Mouse (Mus musculus): ENCODE measurements around the gene Fgb. TPM values are rescaled to one million over a fixed set of nuclear protein-coding genes. Genes with fewer than 3 reads are reported as not detected.

Fgb gene
- polyA plus RNA-seq, 1 experiment = 0.15 TPM

DNA sequence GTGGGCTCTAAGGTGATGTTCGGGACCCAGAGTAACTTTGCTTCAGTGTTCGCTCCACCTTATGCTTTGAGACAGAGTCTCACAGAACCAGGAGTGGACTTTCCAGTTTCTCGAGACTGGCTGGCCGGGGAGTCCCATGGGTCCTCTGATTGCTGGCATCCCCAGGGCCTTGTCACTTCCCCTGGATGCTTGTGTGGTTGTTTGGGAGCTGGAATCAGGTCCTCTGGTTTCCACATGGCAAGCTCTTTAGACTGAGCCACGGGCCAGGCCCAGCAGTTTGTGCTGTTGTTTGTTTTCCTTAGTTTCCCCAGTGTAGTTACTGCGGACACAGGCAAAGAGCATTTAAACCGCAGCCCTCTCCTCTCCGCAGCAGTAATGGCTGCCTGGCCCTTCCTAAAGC, 15.9 kb downstream of the Fgb start:
- Histone ChIP-seq H3K4me1 (replicated peaks; ENCODE audit: control insufficient read depth, insufficient read depth, low read length) (no peaks in the 10 kb centered on the region), H3K4me3 (ENCODE audit: control insufficient read depth, insufficient read depth, low read length) (no peak overlapping the region), H3K36me3 (ENCODE audit: control insufficient read depth, insufficient read depth, low read length) (no peaks in the 10 kb centered on the region), H3K27me3 (ENCODE audit: control insufficient read depth, insufficient read depth, low read length) (no peaks in the 10 kb centered on the region), H3K27ac (ENCODE audit: control insufficient read depth, insufficient read depth, low read length) (no peak overlapping the region)
- TF ChIP-seq POLR2A (IDR thresholded peaks at IDR 0.05; ENCODE audit: control insufficient read depth, extremely low read depth, insufficient read depth, low read length, poor library complexity) (no peak), CTCF (IDR thresholded peaks at IDR 0.05; ENCODE audit: borderline replicate concordance, control insufficient read depth, extremely low read depth, insufficient read depth, low read length, poor library complexity) (no peak)
- DNase-seq = no peak
- 87% methylated on average over 8 of the region's 8 CpGs for WGBS

DNA sequence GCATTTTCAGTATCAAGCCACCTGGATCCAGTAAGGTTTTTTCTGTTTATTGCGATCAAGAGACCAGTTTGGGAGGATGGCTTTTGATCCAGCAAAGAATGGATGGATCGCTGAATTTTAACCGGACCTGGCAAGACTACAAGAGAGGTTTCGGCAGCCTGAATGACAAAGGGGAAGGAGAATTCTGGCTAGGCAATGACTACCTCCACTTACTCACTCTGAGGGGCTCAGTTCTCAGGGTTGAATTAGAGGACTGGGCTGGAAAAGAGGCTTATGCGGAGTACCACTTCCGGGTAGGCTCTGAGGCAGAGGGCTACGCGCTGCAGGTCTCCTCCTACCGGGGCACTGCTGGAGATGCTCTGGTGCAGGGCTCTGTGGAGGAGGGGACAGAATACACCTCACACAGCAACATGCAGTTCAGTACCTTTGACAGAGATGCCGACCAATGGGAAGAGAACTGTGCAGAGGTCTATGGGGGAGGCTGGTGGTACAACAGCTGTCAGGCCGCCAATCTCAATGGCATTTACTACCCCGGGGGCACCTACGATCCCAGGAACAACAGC, 16.8 kb downstream of the Fgb start:
- Histone ChIP-seq H3K27ac (ENCODE audit: control insufficient read depth, insufficient read depth, low read length) (no peak overlapping the region), H3K27me3 (ENCODE audit: control insufficient read depth, insufficient read depth, low read length) (no peaks in the 10 kb centered on the region), H3K4me3 (ENCODE audit: control insufficient read depth, insufficient read depth, low read length) (no peak overlapping the region), H3K4me1 (replicated peaks; ENCODE audit: control insufficient read depth, insufficient read depth, low read length) (no peaks in the 10 kb centered on the region), H3K36me3 (ENCODE audit: control insufficient read depth, insufficient read depth, low read length) (no peaks in the 10 kb centered on the region)
- TF ChIP-seq CTCF (IDR thresholded peaks at IDR 0.05; ENCODE audit: borderline replicate concordance, control insufficient read depth, extremely low read depth, insufficient read depth, low read length, poor library complexity) = no peak
- TF ChIP-seq POLR2A (IDR thresholded peaks at IDR 0.05; ENCODE audit: control insufficient read depth, extremely low read depth, insufficient read depth, low read length, poor library complexity) = no peak
- no peak for DNase-seq
- WGBS = 56% methylated on average over 13 of the region's 13 CpGs

DNA sequence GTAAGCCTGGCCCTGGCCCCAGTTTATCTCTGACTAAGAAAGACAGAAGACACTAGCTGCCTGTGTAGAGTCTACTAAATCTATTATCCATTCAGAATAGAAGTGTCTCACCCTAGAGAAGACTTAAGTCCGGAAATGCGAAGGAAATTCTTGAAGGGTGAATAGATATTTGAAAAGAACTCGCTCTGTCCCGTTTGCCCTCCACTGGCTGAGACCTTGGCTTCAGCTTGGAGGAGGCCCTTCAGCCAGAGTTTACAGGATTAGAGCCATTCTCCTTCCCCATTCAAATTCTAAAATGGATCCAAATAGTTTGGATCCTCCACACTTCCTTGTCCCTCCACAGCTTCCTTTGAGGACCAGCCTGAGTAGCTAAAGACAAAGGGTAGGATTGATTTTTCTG, 19.3 kb downstream of the Fgb start:
- Histone ChIP-seq H3K4me3 (ENCODE audit: control insufficient read depth, insufficient read depth, low read length) (no peak overlapping the region), H3K27ac (ENCODE audit: control insufficient read depth, insufficient read depth, low read length) (no peak overlapping the region), H3K27me3 (ENCODE audit: control insufficient read depth, insufficient read depth, low read length) (no peaks in the 10 kb centered on the region), H3K36me3 (ENCODE audit: control insufficient read depth, insufficient read depth, low read length) (no peaks in the 10 kb centered on the region), H3K4me1 (replicated peaks; ENCODE audit: control insufficient read depth, insufficient read depth, low read length) (no peaks in the 10 kb centered on the region)
- TF ChIP-seq POLR2A (IDR thresholded peaks at IDR 0.05; ENCODE audit: control insufficient read depth, extremely low read depth, insufficient read depth, low read length, poor library complexity) (no peak), CTCF (IDR thresholded peaks at IDR 0.05; ENCODE audit: borderline replicate concordance, control insufficient read depth, extremely low read depth, insufficient read depth, low read length, poor library complexity) (no peak)
- no peak for DNase-seq
- WGBS = 96% methylated on average over 4 of the region's 4 CpGs

- TF ChIP-seq POLR2A (IDR thresholded peaks at IDR 0.05; ENCODE audit: control insufficient read depth, extremely low read depth, insufficient read depth, low read length, poor library complexity) (no peak), CTCF (IDR thresholded peaks at IDR 0.05; ENCODE audit: borderline replicate concordance, control insufficient read depth, extremely low read depth, insufficient read depth, low read length, poor library complexity) (no peak)
- Histone ChIP-seq H3K36me3 (ENCODE audit: control insufficient read depth, insufficient read depth, low read length) (no peaks in the 10 kb centered on the region), H3K4me1 (replicated peaks; ENCODE audit: control insufficient read depth, insufficient read depth, low read length) (no peaks in the 10 kb centered on the region), H3K4me3 (ENCODE audit: control insufficient read depth, insufficient read depth, low read length) (no peak overlapping the region), H3K27me3 (ENCODE audit: control insufficient read depth, insufficient read depth, low read length) (no peaks in the 10 kb centered on the region), H3K27ac (ENCODE audit: control insufficient read depth, insufficient read depth, low read length) (no peak overlapping the region)
- WGBS = 92% methylated on average over 9 of the region's 9 CpGs
- DNase-seq = no peak
Measured at GRCm38 (mm10) chr3:83027546-83028251, 22.0 kb downstream of the Fgb start.

GRCm38 (mm10) chr3:83025475-83026301, 24.0 kb downstream of the Fgb start, which contains the start of gene Fga:
TSS of gene Fga (plus strand) at chr3:83026076.
- no peak within 1 kb of the TSS for H3K27ac ChIP-seq (ENCODE audit: control insufficient read depth, insufficient read depth, low read length)
- TF ChIP-seq CTCF (IDR thresholded peaks at IDR 0.05; ENCODE audit: borderline replicate concordance, control insufficient read depth, extremely low read depth, insufficient read depth, low read length, poor library complexity) (no peak), POLR2A (IDR thresholded peaks at IDR 0.05; ENCODE audit: control insufficient read depth, extremely low read depth, insufficient read depth, low read length, poor library complexity) (no peak)
- no peak within 1 kb of the TSS for H3K4me3 ChIP-seq (ENCODE audit: control insufficient read depth, insufficient read depth, low read length)
- H3K36me3 ChIP-seq (ENCODE audit: control insufficient read depth, insufficient read depth, low read length) = no peaks in the 10 kb centered on the region
- no peak for DNase-seq
- H3K27me3 ChIP-seq (ENCODE audit: control insufficient read depth, insufficient read depth, low read length) = no peaks in the 10 kb centered on the region
- H3K4me1 ChIP-seq (replicated peaks; ENCODE audit: control insufficient read depth, insufficient read depth, low read length) = no peaks in the 10 kb centered on the region
- WGBS = 82% methylated on average over 9 of the region's 9 CpGs

- no peaks in the 10 kb centered on the region for H3K4me1 ChIP-seq (replicated peaks; ENCODE audit: control insufficient read depth, insufficient read depth, low read length)
- H3K27ac ChIP-seq (ENCODE audit: control insufficient read depth, insufficient read depth, low read length) = no peak overlapping the region
- TF ChIP-seq POLR2A (IDR thresholded peaks at IDR 0.05; ENCODE audit: control insufficient read depth, extremely low read depth, insufficient read depth, low read length, poor library complexity) = no peak
- no peak for TF ChIP-seq CTCF (IDR thresholded peaks at IDR 0.05; ENCODE audit: borderline replicate concordance, control insufficient read depth, extremely low read depth, insufficient read depth, low read length, poor library complexity)
- no peaks in the 10 kb centered on the region for H3K27me3 ChIP-seq (ENCODE audit: control insufficient read depth, insufficient read depth, low read length)
- WGBS = 85% methylated on average over 6 of the region's 6 CpGs
- H3K36me3 ChIP-seq (ENCODE audit: control insufficient read depth, insufficient read depth, low read length) = no peaks in the 10 kb centered on the region
- DNase-seq = no peak
- no peak overlapping the region for H3K4me3 ChIP-seq (ENCODE audit: control insufficient read depth, insufficient read depth, low read length)
Measured at GRCm38 (mm10) chr3:83025036-83025435, 24.6 kb downstream of the Fgb start.
